Mouse (Mus musculus): ENCODE data around the gene Tmem151b. TPM values are rescaled to one million over a fixed set of nuclear protein-coding genes. Genes with fewer than 3 reads are reported as not detected.

Tmem151b gene
- polyA plus RNA-seq, 1 experiment from 2014 or later: 0.12 TPM

- H3K4me2 ChIP-seq (ENCODE audit: low read depth, low read length): no peak overlapping the region
- no peak overlapping the region for H3K4me3 ChIP-seq (ENCODE audit: low read depth, low read length)
- WGBS (ENCODE audit: insufficient replicate concordance): 82% methylated on average over 23 of the region's 23 CpGs
- H3K9me3 ChIP-seq (replicated peaks; ENCODE audit: control insufficient read depth, low read length): no peaks in the 10 kb centered on the region
- H3K9ac ChIP-seq (ENCODE audit: low read depth, low read length): no peak overlapping the region
- ATAC-seq (ENCODE audit: low read depth): no peak
- peaks cover 59% of the 10 kb centered on the region for H3K36me3 ChIP-seq (ENCODE audit: control insufficient read depth, insufficient read depth)
- H3K27me3 ChIP-seq (ENCODE audit: control insufficient read depth, insufficient read depth, low read depth, low read length): no peaks in the 10 kb centered on the region
- peak overlapping the region; percentile 66 for H3K27ac ChIP-seq (ENCODE audit: low read length)
- peaks cover 45% of the 10 kb centered on the region for H3K4me1 ChIP-seq (ENCODE audit: control insufficient read depth, low read depth, low read length)
Observed at GRCm38 (mm10) chr17:45585725-45586448, 36.4 kb upstream of the Tmem151b start.

- H3K27me3 ChIP-seq (ENCODE audit: control insufficient read depth, insufficient read depth, low read depth, low read length): no peaks in the 10 kb centered on the region
- peak; percentile 35 for ATAC-seq (ENCODE audit: low read depth)
- H3K9ac ChIP-seq (ENCODE audit: low read depth, low read length): no peak overlapping the region
- no peaks in the 10 kb centered on the region for H3K9me3 ChIP-seq (replicated peaks; ENCODE audit: control insufficient read depth, low read length)
- peak overlapping the region; percentile 9; the same call in 1 of the 2 replicates for H3K4me3 ChIP-seq (ENCODE audit: low read depth, low read length)
- peaks cover 46% of the 10 kb centered on the region for H3K4me1 ChIP-seq (ENCODE audit: control insufficient read depth, low read depth, low read length)
- H3K27ac ChIP-seq (ENCODE audit: low read length): peak overlapping the region; percentile 66
- peaks cover 53% of the 10 kb centered on the region for H3K36me3 ChIP-seq (ENCODE audit: control insufficient read depth, insufficient read depth)
- WGBS (ENCODE audit: insufficient replicate concordance): 35% methylated on average over 14 of the region's 14 CpGs
- H3K4me2 ChIP-seq (ENCODE audit: low read depth, low read length): no peak overlapping the region
Observed at GRCm38 (mm10) chr17:45584939-45585678, 35.6 kb upstream of the Tmem151b start.

- H3K4me2 ChIP-seq (ENCODE audit: low read depth, low read length): no peak overlapping the region
- H3K36me3 ChIP-seq (ENCODE audit: control insufficient read depth, insufficient read depth): peaks cover 45% of the 10 kb centered on the region
- no peak overlapping the region for H3K9ac ChIP-seq (ENCODE audit: low read depth, low read length)
Observed at GRCm38 (mm10) chr17:45584096-45584896, 34.8 kb upstream of the Tmem151b start.

DNA sequence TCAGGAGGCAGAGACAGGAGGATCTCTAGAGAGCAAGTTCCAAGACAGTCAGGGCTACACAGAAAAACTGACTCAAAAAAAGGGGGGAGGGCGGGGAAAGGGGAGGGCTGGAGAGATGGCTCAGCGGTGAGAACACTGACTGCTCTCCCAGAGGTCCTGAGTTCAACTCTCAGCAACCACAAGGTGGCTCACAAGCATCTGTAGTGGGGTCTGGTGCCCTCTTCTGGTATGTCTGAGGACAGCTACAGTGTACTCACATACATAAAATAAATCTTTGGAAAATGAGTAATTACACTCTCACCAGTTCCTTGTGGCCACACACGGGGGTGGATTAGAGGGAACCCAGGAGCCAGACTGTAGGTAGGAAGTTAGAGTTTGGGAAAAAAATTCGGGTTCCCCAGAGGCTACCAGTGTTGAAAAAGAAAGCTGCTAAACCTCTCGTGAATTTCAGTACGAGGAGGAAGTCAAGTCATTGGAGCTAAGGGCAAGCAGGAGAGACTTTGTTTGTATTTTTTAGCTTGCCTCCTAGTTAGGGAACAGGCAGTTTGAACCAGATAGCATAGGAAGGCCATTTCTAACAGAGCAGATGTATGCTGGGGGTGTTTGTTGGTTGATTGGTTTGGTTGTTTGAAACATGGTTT is 33.4 kb upstream of the Tmem151b start:
- WGBS (ENCODE audit: insufficient replicate concordance): 48% methylated on average over 6 of the region's 6 CpGs
- no peak overlapping the region for H3K9ac ChIP-seq (ENCODE audit: low read depth, low read length)
- peaks cover 50% of the 10 kb centered on the region for H3K4me1 ChIP-seq (ENCODE audit: control insufficient read depth, low read depth, low read length)
- H3K4me2 ChIP-seq (ENCODE audit: low read depth, low read length): peak overlapping the region; percentile 38
- H3K27me3 ChIP-seq (ENCODE audit: control insufficient read depth, insufficient read depth, low read depth, low read length): no peaks in the 10 kb centered on the region
- H3K4me3 ChIP-seq (ENCODE audit: low read depth, low read length): 0 out of 2 replicates have a peak overlapping the region, but pooled peaks have one; percentile 3
- no peaks in the 10 kb centered on the region for H3K9me3 ChIP-seq (replicated peaks; ENCODE audit: control insufficient read depth, low read length)
- H3K27ac ChIP-seq (ENCODE audit: low read length): peak overlapping the region; percentile 90
- peak; percentile 28; the same call in 1 of the 2 replicates for ATAC-seq (ENCODE audit: low read depth)
- peaks cover 32% of the 10 kb centered on the region for H3K36me3 ChIP-seq (ENCODE audit: control insufficient read depth, insufficient read depth)

More at GRCm38 (mm10) chr17:45584096-45584896, 34.8 kb upstream of the Tmem151b start:
- no peaks in the 10 kb centered on the region for H3K9me3 ChIP-seq (replicated peaks; ENCODE audit: control insufficient read depth, low read length)
- no peaks in the 10 kb centered on the region for H3K27me3 ChIP-seq (ENCODE audit: control insufficient read depth, insufficient read depth, low read depth, low read length)
- peaks cover 46% of the 10 kb centered on the region for H3K4me1 ChIP-seq (ENCODE audit: control insufficient read depth, low read depth, low read length)
- H3K27ac ChIP-seq (ENCODE audit: low read length): peak overlapping the region; percentile 66
- 50% methylated on average over 12 of the region's 12 CpGs for WGBS (ENCODE audit: insufficient replicate concordance)
- no peak for ATAC-seq (ENCODE audit: low read depth)
- peak overlapping the region; percentile 9; the same call in 1 of the 2 replicates for H3K4me3 ChIP-seq (ENCODE audit: low read depth, low read length)

DNA sequence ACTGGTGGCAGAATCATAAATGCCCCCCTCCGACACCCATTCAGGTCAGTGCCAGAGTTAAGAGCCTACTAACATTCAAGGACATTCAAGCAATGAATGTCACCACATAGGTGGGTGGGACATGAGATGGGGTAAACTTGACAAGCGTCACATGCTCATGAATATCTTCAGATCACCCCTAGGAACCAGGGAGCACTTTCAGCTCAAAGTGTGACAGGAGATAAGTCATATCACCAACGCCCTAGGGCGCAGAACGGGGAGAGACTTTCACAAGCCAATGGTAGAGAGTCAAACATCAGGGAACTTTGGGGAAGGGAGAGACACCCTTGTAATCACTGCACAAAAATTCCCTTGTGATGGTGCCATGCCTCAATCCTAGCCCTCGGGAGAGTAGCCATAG is 32.7 kb upstream of the Tmem151b start:
- ATAC-seq (ENCODE audit: low read depth): peak; percentile 72
- H3K27me3 ChIP-seq (ENCODE audit: control insufficient read depth, insufficient read depth, low read depth, low read length): no peaks in the 10 kb centered on the region
- H3K4me2 ChIP-seq (ENCODE audit: low read depth, low read length): peak overlapping the region; percentile 38
- H3K27ac ChIP-seq (ENCODE audit: low read length): peak overlapping the region; percentile 90
- peaks cover 50% of the 10 kb centered on the region for H3K4me1 ChIP-seq (ENCODE audit: control insufficient read depth, low read depth, low read length)
- 37% methylated on average over 6 of the region's 6 CpGs for WGBS (ENCODE audit: insufficient replicate concordance)
- peaks cover 27% of the 10 kb centered on the region for H3K36me3 ChIP-seq (ENCODE audit: control insufficient read depth, insufficient read depth)
- H3K4me3 ChIP-seq (ENCODE audit: low read depth, low read length): 0 out of 2 replicates have a peak overlapping the region, but pooled peaks have one; percentile 3
- no peak overlapping the region; the same call in 1 of the 2 replicates for H3K9ac ChIP-seq (ENCODE audit: low read depth, low read length)
- H3K9me3 ChIP-seq (replicated peaks; ENCODE audit: control insufficient read depth, low read length): no peaks in the 10 kb centered on the region

DNA sequence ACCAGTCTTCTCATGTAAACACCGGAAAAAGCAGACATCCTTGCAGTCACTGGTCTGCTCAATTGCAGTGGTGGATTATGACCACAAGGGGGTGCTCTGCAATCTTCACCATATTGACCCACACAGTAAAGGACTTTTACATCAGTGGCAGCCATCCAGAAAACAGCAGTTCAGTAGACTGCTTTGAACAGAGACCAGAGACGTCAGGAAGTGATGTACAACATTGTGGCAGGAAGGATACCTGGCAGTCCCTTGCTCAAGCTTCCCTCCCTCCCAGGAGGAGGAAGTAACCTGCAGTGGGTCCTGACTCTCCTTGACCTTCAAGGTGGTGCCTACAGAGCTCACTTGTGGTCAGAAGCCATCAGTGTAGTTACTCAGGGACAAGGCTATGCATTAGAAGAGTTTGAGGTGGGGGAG is 32.1 kb upstream of the Tmem151b start:
- Histone ChIP-seq H3K4me1 (ENCODE audit: control insufficient read depth, low read depth, low read length) (peaks cover 50% of the 10 kb centered on the region), H3K4me2 (ENCODE audit: low read depth, low read length) (peak overlapping the region; percentile 38), H3K4me3 (ENCODE audit: low read depth, low read length) (no peak overlapping the region), H3K9me3 (replicated peaks; ENCODE audit: control insufficient read depth, low read length) (no peaks in the 10 kb centered on the region), H3K36me3 (ENCODE audit: control insufficient read depth, insufficient read depth) (peaks cover 21% of the 10 kb centered on the region), H3K9ac (ENCODE audit: low read depth, low read length) (peak overlapping the region; percentile 13; the same call in 1 of the 2 replicates), H3K27ac (ENCODE audit: low read length) (peak overlapping the region; percentile 90), H3K27me3 (ENCODE audit: control insufficient read depth, insufficient read depth, low read depth, low read length) (no peaks in the 10 kb centered on the region)
- peak; percentile 17; the same call in 1 of the 2 replicates for ATAC-seq (ENCODE audit: low read depth)
- WGBS (ENCODE audit: insufficient replicate concordance): 3% methylated on average over 2 of the region's 2 CpGs

DNA sequence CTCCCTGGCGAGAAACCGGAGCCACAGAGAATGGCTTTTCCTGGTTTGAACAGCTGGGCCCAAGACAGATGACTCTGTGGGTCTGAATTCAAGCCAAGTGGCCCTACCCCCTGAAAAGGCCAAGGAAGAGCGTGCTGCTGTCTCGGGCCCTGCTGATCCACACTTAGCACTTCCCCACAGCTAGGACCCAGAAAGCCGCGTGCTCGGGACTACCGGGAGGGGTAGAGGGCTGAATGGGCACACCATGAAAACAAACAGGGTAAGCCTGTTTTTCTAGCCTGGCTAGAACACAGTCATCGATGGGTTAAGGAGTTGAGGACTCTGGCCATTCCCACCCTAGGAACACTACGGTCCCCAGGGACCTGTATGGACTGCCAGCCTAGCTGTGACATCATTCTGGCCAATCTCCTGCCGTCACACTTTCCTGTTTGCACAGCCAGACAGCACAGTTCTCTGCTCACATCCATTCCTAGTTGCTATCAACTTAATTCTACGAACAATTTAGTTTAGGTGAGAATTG is 31.5 kb upstream of the Tmem151b start:
- H3K4me3 ChIP-seq (ENCODE audit: low read depth, low read length): no peak overlapping the region
- no peak overlapping the region for H3K4me2 ChIP-seq (ENCODE audit: low read depth, low read length)
- peaks cover 50% of the 10 kb centered on the region for H3K4me1 ChIP-seq (ENCODE audit: control insufficient read depth, low read depth, low read length)
- no peaks in the 10 kb centered on the region for H3K9me3 ChIP-seq (replicated peaks; ENCODE audit: control insufficient read depth, low read length)
- peak overlapping the region; percentile 66 for H3K27ac ChIP-seq (ENCODE audit: low read length)
- 0 out of 2 replicates have a peak overlapping the region, but pooled peaks have one; percentile 19 for H3K9ac ChIP-seq (ENCODE audit: low read depth, low read length)
- H3K36me3 ChIP-seq (ENCODE audit: control insufficient read depth, insufficient read depth): peaks cover 16% of the 10 kb centered on the region
- H3K27me3 ChIP-seq (ENCODE audit: control insufficient read depth, insufficient read depth, low read depth, low read length): no peaks in the 10 kb centered on the region
- WGBS (ENCODE audit: insufficient replicate concordance): 39% methylated on average over 12 of the region's 12 CpGs
- ATAC-seq (ENCODE audit: low read depth): no peak

- peaks cover 3% of the 10 kb centered on the region for H3K36me3 ChIP-seq (ENCODE audit: control insufficient read depth, insufficient read depth)
Observed at GRCm38 (mm10) chr17:45579554-45579953, 30.1 kb upstream of the Tmem151b start.

More at GRCm38 (mm10) chr17:45579554-45579953, 30.1 kb upstream of the Tmem151b start:
- Histone ChIP-seq H3K4me2 (ENCODE audit: low read depth, low read length) (no peak overlapping the region), H3K9me3 (replicated peaks; ENCODE audit: control insufficient read depth, low read length) (no peaks in the 10 kb centered on the region), H3K27me3 (ENCODE audit: control insufficient read depth, insufficient read depth, low read depth, low read length) (no peaks in the 10 kb centered on the region), H3K4me3 (ENCODE audit: low read depth, low read length) (no peak overlapping the region), H3K4me1 (ENCODE audit: control insufficient read depth, low read depth, low read length) (peaks cover 46% of the 10 kb centered on the region), H3K9ac (ENCODE audit: low read depth, low read length) (no peak overlapping the region), H3K27ac (ENCODE audit: low read length) (no peak overlapping the region)
- WGBS (ENCODE audit: insufficient replicate concordance): 68% methylated on average over 4 of the region's 4 CpGs
- ATAC-seq (ENCODE audit: low read depth): no peak
